Mouse (Mus musculus) kidney, embryonic 16.5 days (tissue): ENCODE results near the gene Sys1. TPM values are rescaled to one million over a fixed set of nuclear protein-coding genes. Genes with fewer than 3 reads are reported as not detected.

Source experiments
- ATAC-seq: fragments of 200-750 bp; cut with Nextera tagmentation; 2 replicates; pipeline ENCODE4 v1.8.0; 2017; ENCODE audit warnings: moderate TSS enrichment; ENCODE audit not compliant: low FRiP score, low TSS enrichment
- H3K27ac ChIP-seq: fragments of 300-500 bp; sonication (generic); 2 replicates; pipeline ENCODE4 v1.5.1; 2014; ENCODE audit warnings: low read length
- H3K27me3 ChIP-seq: fragments of 300-500 bp; sonication (generic); 2 replicates; pipeline ENCODE4 v1.6.1; 2014; ENCODE audit warnings: low read length, control low read depth, mixed read lengths; ENCODE audit not compliant: insufficient read depth
- H3K36me3 ChIP-seq: fragments of 300-500 bp; sonication (generic); 2 replicates; pipeline ENCODE4 v1.6.1; 2014; ENCODE audit warnings: low read length, control low read depth, mixed read lengths; ENCODE audit not compliant: insufficient read depth
- H3K4me1 ChIP-seq: fragments of 300-500 bp; sonication (generic); 2 replicates; pipeline ENCODE4 v1.6.1; 2014; ENCODE audit warnings: low read length, control low read depth, mixed read lengths; ENCODE audit not compliant: insufficient read depth
- H3K4me2 ChIP-seq: fragments of 300-500 bp; sonication (generic); replicated peaks from 2 replicates; pipeline ENCODE4 v1.6.1; 2014; ENCODE audit warnings: low read depth, low read length
- H3K4me3 ChIP-seq: fragments of 300-500 bp; sonication (generic); 2 replicates; pipeline ENCODE4 v1.5.1; 2014; ENCODE audit warnings: mild to moderate bottlenecking, low read length
- H3K9ac ChIP-seq: fragments of 300-500 bp; sonication (generic); replicated peaks from 2 replicates; pipeline ENCODE4 v1.6.1; 2014; ENCODE audit warnings: low read length
- H3K9me3 ChIP-seq: fragments of 300-500 bp; sonication (generic); 2 replicates; pipeline ENCODE4 v1.6.1; 2016; ENCODE audit warnings: low read length, control low read depth
- WGBS: fragments of 180-500 bp; shearing (Covaris S2); extraction: QIAGEN DNeasy Blood & Tissue Kit; methylation state at CpG from one replicate; pipeline ENCODE4 v1.1.7; 2014; 5-methylcytosine and 5-hydroxymethylcytosine counted together
- polyA plus RNA-seq: library from polyadenylated mRNA; unstranded; fragments of >200 nt; fragmentation: Nextera tagmentation; extraction: Ambion mirVana; gene quantifications from 2 replicates; pipeline ENCODE4 v1.2.1, GENCODE M21; 2015

Gene Sys1
- polyA plus RNA-seq, 1 experiment from 2014 or later, result 67.0 TPM

- Histone ChIP-seq H3K9ac (no peak overlapping the region), H3K27ac (no peak overlapping the region), H3K4me3 (no peak overlapping the region), H3K36me3 (no peaks in the 10 kb centered on the region), H3K4me1 (0 out of 2 replicates have a peak, but pooled peaks cover 2% of the 10 kb centered on the region), H3K9me3 (no peaks in the 10 kb centered on the region), H3K4me2 (no peak overlapping the region), H3K27me3 (no peaks in the 10 kb centered on the region)
- no peak for ATAC-seq
- 87% methylated on average over 11 of the region's 11 CpGs for WGBS
Measured at GRCm38 (mm10) chr2:164516592-164516991, 59.8 kb downstream of the Sys1 start.

DNA sequence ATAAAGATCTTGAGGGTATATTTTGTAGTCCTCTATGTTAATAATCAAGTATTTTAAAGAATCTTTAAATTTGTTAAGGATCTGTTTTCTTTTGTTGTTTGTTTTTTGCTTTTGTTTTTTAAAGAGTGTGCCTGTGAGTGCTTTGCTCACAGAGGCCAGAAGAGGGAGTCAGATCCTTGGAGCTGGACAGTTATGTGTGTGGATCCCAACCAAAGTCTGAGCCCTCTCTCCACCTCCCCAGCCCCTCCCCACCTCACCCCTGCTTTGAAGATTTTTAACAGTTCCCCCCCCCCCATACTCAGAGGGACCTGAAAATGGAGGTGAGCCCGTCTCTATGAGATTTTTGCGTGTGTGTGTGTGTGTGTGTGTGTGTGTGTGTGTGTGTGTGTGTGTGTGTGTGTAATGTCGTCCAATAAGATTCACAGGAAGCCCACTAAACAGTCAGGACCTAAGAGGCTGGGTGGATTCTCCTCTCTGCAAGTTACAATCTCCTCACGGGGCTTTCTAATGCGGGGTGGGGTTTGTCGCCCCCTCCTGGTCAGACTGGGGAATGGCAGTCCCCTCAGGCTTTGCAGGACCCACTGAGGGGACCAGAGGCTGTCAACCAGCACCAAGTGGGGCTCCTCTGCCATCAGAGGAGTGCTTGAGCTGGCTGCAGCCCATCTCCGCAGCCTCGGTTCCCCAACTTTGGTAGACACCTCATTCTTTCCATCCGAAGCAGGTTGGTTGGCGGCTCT, 60.9 kb downstream of the Sys1 start:
- WGBS, result 39% methylated on average over 9 of the region's 10 CpGs
- H3K27ac ChIP-seq, result no peak overlapping the region
- no peak overlapping the region for H3K4me3 ChIP-seq
- H3K4me2 ChIP-seq, result no peak overlapping the region
- H3K27me3 ChIP-seq, result no peaks in the 10 kb centered on the region
- 0 out of 2 replicates have a peak, but pooled peaks have one; percentile 25 for ATAC-seq
- H3K4me1 ChIP-seq, result 0 out of 2 replicates have a peak, but pooled peaks cover 6% of the 10 kb centered on the region
- H3K36me3 ChIP-seq, result no peaks in the 10 kb centered on the region
- H3K9me3 ChIP-seq, result no peaks in the 10 kb centered on the region
- H3K9ac ChIP-seq, result no peak overlapping the region

GRCm38 (mm10) chr2:164518266-164519170, 61.8 kb downstream of the Sys1 start:
- Histone ChIP-seq H3K4me2 (no peak overlapping the region), H3K27ac (no peak overlapping the region; the same call in 1 of the 2 replicates), H3K9ac (no peak overlapping the region), H3K4me3 (no peak overlapping the region), H3K36me3 (no peaks in the 10 kb centered on the region), H3K4me1 (0 out of 2 replicates have a peak, but pooled peaks cover 6% of the 10 kb centered on the region), H3K9me3 (no peaks in the 10 kb centered on the region), H3K27me3 (no peaks in the 10 kb centered on the region)
- WGBS, result 44% methylated on average over 11 of the region's 11 CpGs
- ATAC-seq, result no peak

- Histone ChIP-seq H3K27me3 (no peaks in the 10 kb centered on the region), H3K4me1 (0 out of 2 replicates have a peak, but pooled peaks cover 6% of the 10 kb centered on the region), H3K9ac (no peak overlapping the region), H3K36me3 (no peaks in the 10 kb centered on the region), H3K4me3 (no peak overlapping the region), H3K9me3 (no peaks in the 10 kb centered on the region), H3K4me2 (no peak overlapping the region), H3K27ac (no peak overlapping the region)
- ATAC-seq, result no peak
- WGBS, result 34% methylated on average over 6 of the region's 6 CpGs
Measured at GRCm38 (mm10) chr2:164519171-164519526, 62.4 kb downstream of the Sys1 start.

- Histone ChIP-seq H3K4me3 (no peak overlapping the region), H3K9ac (no peak overlapping the region), H3K9me3 (no peaks in the 10 kb centered on the region), H3K27ac (no peak overlapping the region), H3K4me1 (0 out of 2 replicates have a peak, but pooled peaks cover 6% of the 10 kb centered on the region), H3K27me3 (no peaks in the 10 kb centered on the region), H3K4me2 (no peak overlapping the region), H3K36me3 (no peaks in the 10 kb centered on the region)
- ATAC-seq, result peak; percentile 70
- WGBS, result 13% methylated on average over 3 of the region's 3 CpGs
Measured at GRCm38 (mm10) chr2:164520782-164521181, 64.0 kb downstream of the Sys1 start.

- Histone ChIP-seq H3K4me1 (0 out of 2 replicates have a peak, but pooled peaks cover 6% of the 10 kb centered on the region), H3K9ac (no peak overlapping the region)
- no peak for ATAC-seq
Measured at GRCm38 (mm10) chr2:164521841-164522240, 65.1 kb downstream of the Sys1 start.

GRCm38 (mm10) chr2:164522280-164522679, 65.5 kb downstream of the Sys1 start:
- Histone ChIP-seq H3K9me3 (peaks cover 8% of the 10 kb centered on the region; the same call in 1 of the 2 replicates), H3K36me3 (no peaks in the 10 kb centered on the region), H3K27ac (no peak overlapping the region), H3K27me3 (no peaks in the 10 kb centered on the region), H3K4me3 (no peak overlapping the region), H3K4me2 (peak overlapping the region; percentile 14), H3K9ac (no peak overlapping the region), H3K4me1 (0 out of 2 replicates have a peak, but pooled peaks cover 6% of the 10 kb centered on the region)
- WGBS, result 27% methylated on average over 8 of the region's 8 CpGs
- ATAC-seq, result no peak

More at GRCm38 (mm10) chr2:164521841-164522240, 65.1 kb downstream of the Sys1 start:
- Histone ChIP-seq H3K27me3 (no peaks in the 10 kb centered on the region), H3K9me3 (peaks cover 5% of the 10 kb centered on the region; the same call in 1 of the 2 replicates), H3K4me3 (no peak overlapping the region), H3K27ac (no peak overlapping the region), H3K36me3 (no peaks in the 10 kb centered on the region), H3K4me2 (peak overlapping the region; percentile 14)
- 16% methylated on average over 11 of the region's 11 CpGs for WGBS

DNA sequence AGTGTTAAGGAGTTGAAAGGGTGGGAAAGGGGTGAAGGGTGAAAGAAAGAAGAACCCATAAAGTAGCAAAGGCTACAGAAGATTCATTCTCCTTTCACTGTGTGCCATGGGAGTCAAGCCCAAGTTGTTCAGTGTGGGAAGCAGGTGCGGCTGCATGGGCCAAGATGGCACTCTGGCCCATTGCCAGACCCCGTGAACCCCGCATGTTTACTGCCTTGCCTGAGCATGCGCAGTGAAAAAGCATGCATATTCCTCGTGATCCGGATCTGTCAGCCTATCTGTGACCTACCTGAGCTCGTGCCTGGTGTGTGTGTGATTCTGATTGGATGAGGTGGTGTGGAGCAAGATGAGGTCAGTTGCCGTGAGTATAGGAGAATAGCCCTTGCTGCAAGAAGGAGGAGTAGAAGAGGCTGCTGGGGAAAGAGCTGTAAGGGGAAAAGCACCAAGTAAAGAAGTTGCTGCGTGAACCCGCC, 66.6 kb downstream of the Sys1 start:
- Histone ChIP-seq H3K4me1 (0 out of 2 replicates have a peak, but pooled peaks cover 6% of the 10 kb centered on the region), H3K9ac (no peak overlapping the region), H3K4me2 (no peak overlapping the region), H3K9me3 (peaks cover 8% of the 10 kb centered on the region; the same call in 1 of the 2 replicates), H3K27ac (no peak overlapping the region), H3K4me3 (no peak overlapping the region), H3K36me3 (no peaks in the 10 kb centered on the region), H3K27me3 (no peaks in the 10 kb centered on the region)
- 89% methylated on average over 10 of the region's 10 CpGs for WGBS
- ATAC-seq, result no peak

- ATAC-seq, result no peak
- Histone ChIP-seq H3K9ac (no peak overlapping the region), H3K4me2 (no peak overlapping the region), H3K27me3 (no peaks in the 10 kb centered on the region), H3K36me3 (no peaks in the 10 kb centered on the region), H3K27ac (no peak overlapping the region), H3K4me3 (no peak overlapping the region), H3K9me3 (peaks cover 8% of the 10 kb centered on the region; the same call in 1 of the 2 replicates), H3K4me1 (no peaks in the 10 kb centered on the region)
- 58% methylated on average over 5 of the region's 5 CpGs for WGBS
Measured at GRCm38 (mm10) chr2:164528557-164528956, 71.8 kb downstream of the Sys1 start.
